Mouse (Mus musculus) hematopoietic stem cell, adult 5-6 weeks (primary cell): ENCODE results near the gene St5. TPM values are rescaled to one million over a fixed set of nuclear protein-coding genes. Genes with fewer than 3 reads are reported as not detected.

Experiments
- ATAC-seq, 2 experiments: fragments of 125-278 bp in 1 of 2; replicated peaks in 1 of 2; 2 replicates each; pipeline ENCODE4 v1.8.0; 2016 to 2017; ENCODE audit warnings: inconsistent platforms in 2 of 2, mild to moderate bottlenecking in 2 of 2, moderate number of reproducible peaks in 2 of 2, low read depth in 1 of 2, moderate TSS enrichment in 1 of 2; ENCODE audit not compliant: low FRiP score in 2 of 2, poor library complexity in 2 of 2, severe bottlenecking in 2 of 2, insufficient read depth in 1 of 2, low TSS enrichment in 1 of 2
- total RNA-seq: library from RNA; stranded (forward); fragments of 172-1452, 232-1000 nt; gene quantifications from 2 replicates; pipeline ENCODE4 v1.2.3, GENCODE M21; 2017

St5 gene
- total RNA-seq, 1 experiment from 2014 or later = 1.4 TPM

- ATAC-seq = no peak
These were observed 137.1 kb downstream of the St5 start for GRCm38 (mm10) chr7:109566327-109566726.

- no peak for ATAC-seq
These were observed 139.5 kb downstream of the St5 start for GRCm38 (mm10) chr7:109563775-109564362.

- no peak for ATAC-seq
These were observed 140.7 kb downstream of the St5 start for GRCm38 (mm10) chr7:109562676-109563075.

GRCm38 (mm10) chr7:109562154-109562599 lies 141.2 kb downstream of the St5 start:
- peak; percentile 52 to 53; a peak in 3 of 4 replicates for ATAC-seq

GRCm38 (mm10) chr7:109561466-109562153 lies 141.8 kb downstream of the St5 start:
- 0 out of 4 replicates have a peak, but pooled peaks of 1 of the 2 experiments have one; percentile 29 for ATAC-seq

- no peak for ATAC-seq
These were observed 143.9 kb downstream of the St5 start for GRCm38 (mm10) chr7:109559536-109559935.

- no peak for ATAC-seq
These were observed 156.7 kb downstream of the St5 start for GRCm38 (mm10) chr7:109546726-109547125.

GRCm38 (mm10) chr7:109546186-109546585 lies 157.2 kb downstream of the St5 start:
- no peak for ATAC-seq

- no peak for ATAC-seq
These were observed 158.0 kb downstream of the St5 start for GRCm38 (mm10) chr7:109545255-109545993.

GRCm38 (mm10) chr7:109544792-109545191 lies 158.6 kb downstream of the St5 start:
- no peak for ATAC-seq

- no peak for ATAC-seq
These were observed 161.1 kb downstream of the St5 start for GRCm38 (mm10) chr7:109542364-109542628.

GRCm38 (mm10) chr7:109541609-109542363 lies 161.6 kb downstream of the St5 start:
- peak; percentile 17 to 43; a peak in 2 of 4 replicates for ATAC-seq

- no peak for ATAC-seq
These were observed 162.5 kb downstream of the St5 start for GRCm38 (mm10) chr7:109540902-109541301.

- no peak for ATAC-seq
These were observed 166.9 kb downstream of the St5 start for GRCm38 (mm10) chr7:109536451-109536946.

- ATAC-seq = no peak
These were observed 168.5 kb downstream of the St5 start for GRCm38 (mm10) chr7:109534921-109535320.

GRCm38 (mm10) chr7:109533888-109534287 lies 169.5 kb downstream of the St5 start:
- ATAC-seq = no peak

GRCm38 (mm10) chr7:109533129-109533528 lies 170.3 kb downstream of the St5 start:
- no peak for ATAC-seq

- no peak for ATAC-seq
These were observed 170.7 kb downstream of the St5 start for GRCm38 (mm10) chr7:109532691-109533090.
